In the genomic region with DNA sequence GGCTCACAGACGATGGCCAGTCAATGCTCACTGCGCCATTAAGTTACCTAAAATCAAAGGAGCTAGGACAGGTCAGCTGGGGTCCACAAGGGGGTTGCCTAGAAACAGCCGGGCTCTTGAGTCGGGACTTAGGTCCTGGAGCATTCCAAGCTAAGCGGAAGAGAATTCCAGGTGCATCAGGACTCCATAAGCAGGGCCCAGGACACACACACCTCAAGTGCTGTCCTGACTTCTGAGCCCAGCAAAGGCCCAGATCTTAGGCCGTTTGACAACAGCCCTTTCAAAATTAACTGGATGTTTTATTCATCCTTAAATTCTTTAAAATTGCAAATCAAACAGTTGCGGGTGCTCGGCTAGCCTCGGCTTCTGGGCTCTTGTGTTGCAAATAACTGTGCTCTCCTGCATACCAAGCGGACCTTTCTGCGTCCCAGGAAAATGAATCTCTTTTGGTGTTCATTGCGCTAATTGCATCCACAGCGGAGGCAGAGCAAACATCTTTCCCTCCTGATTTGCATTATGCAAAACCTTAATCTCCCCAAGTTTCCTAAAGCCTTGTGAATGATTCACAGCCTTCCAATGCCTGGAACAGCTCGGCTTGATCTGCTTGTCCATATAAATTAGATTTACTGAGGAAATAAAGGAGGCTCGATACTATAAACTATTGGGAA, we compare ENCODE assay signal across 19 mouse cellular contexts.
DNase-seq lines count a peak whose midpoint lies in the region; ATAC-seq and TF ChIP-seq lines count a peak whose summit lies in the region.
"Had no signal": no experiment of that assay in that cellular context is flagged by ENCODE, and none has a peak within 500 bp of the region (broad histone marks: within the 10 kb centered on the region; RNA-seq: fewer than 3 reads in every experiment).

No protein-coding gene starts in this region.

- 31% methylated on average over 15 of the region's 15 CpGs for WGBS in hindbrain, embryonic 13.5 days
- WGBS in hindbrain, embryonic 11.5 days = 46% methylated on average over 15 of the region's 15 CpGs
- 18% methylated on average over 15 of the region's 15 CpGs for WGBS in forebrain, embryonic 15.5 days
- WGBS in kidney, adult 2 months = 80% methylated on average over 15 of the region's 15 CpGs

- no peak overlapping the region for H3K9ac ChIP-seq in hindbrain, embryonic 13.5 days
- no peak overlapping the region for H3K9ac ChIP-seq in hindbrain, embryonic 11.5 days (ENCODE audit: low read depth, low read length)
- H3K9ac ChIP-seq in forebrain, embryonic 15.5 days (replicated peaks) = no peak overlapping the region
- H3K9ac ChIP-seq: lung, embryonic 14.5 days had no signal

- ATAC-seq in hindbrain, embryonic 13.5 days (ENCODE audit: low FRiP score) = no peak
- ATAC-seq in hindbrain, embryonic 11.5 days (ENCODE audit: low FRiP score) = no peak
- no peak for ATAC-seq in forebrain, embryonic 15.5 days (replicated peaks)
- ATAC-seq: activated CD4-positive, CD25-positive, alpha-beta regulatory T cell, adult 4 months had no signal

- H3K9me3 ChIP-seq in hindbrain, embryonic 13.5 days = no peaks in the 10 kb centered on the region
- no peaks in the 10 kb centered on the region for H3K9me3 ChIP-seq in hindbrain, embryonic 11.5 days (ENCODE audit: control insufficient read depth, low read length)
- no peaks in the 10 kb centered on the region for H3K9me3 ChIP-seq in forebrain, embryonic 15.5 days

- H3K36me3 ChIP-seq in hindbrain, embryonic 13.5 days = no peaks in the 10 kb centered on the region
- no peaks in the 10 kb centered on the region for H3K36me3 ChIP-seq in hindbrain, embryonic 11.5 days (ENCODE audit: control insufficient read depth, insufficient read depth, low read length)
- no peaks in the 10 kb centered on the region for H3K36me3 ChIP-seq in forebrain, embryonic 15.5 days
- H3K36me3 ChIP-seq in kidney, adult 2 months (ENCODE audit: control insufficient read depth, insufficient read depth, low read length) = no peaks in the 10 kb centered on the region

- no peak for TF ChIP-seq CTCF in kidney, adult 2 months (conservative IDR thresholded peaks at IDR 0.05; ENCODE audit: insufficient read depth, insufficient read length, low read depth, low read length)

- intact Hi-C loops in left cerebral cortex, postnatal 36 days (cut with DNase I) = no loop called here

- TF ChIP-seq POLR2A in kidney, adult 2 months (IDR thresholded peaks at IDR 0.05; ENCODE audit: low read depth, low read length) = no peak

- peak overlapping the region; percentile 24 for H3K27ac ChIP-seq in hindbrain, embryonic 13.5 days
- H3K27ac ChIP-seq in hindbrain, embryonic 11.5 days (ENCODE audit: low read depth, low read length) = no peak overlapping the region
- 0 out of 2 replicates have a peak overlapping the region, but pooled peaks have one; percentile 9 for H3K27ac ChIP-seq in forebrain, embryonic 15.5 days (replicated peaks)
- H3K27ac ChIP-seq in kidney, adult 2 months (ENCODE audit: insufficient read depth, low read depth, low read length) = no peak overlapping the region
- H3K27ac ChIP-seq: gastrocnemius, adult 2 months; left cerebral cortex, adult 2 months had no signal

- no peak overlapping the region for H3K4me3 ChIP-seq in hindbrain, embryonic 13.5 days
- no peak overlapping the region for H3K4me3 ChIP-seq in hindbrain, embryonic 11.5 days (ENCODE audit: low read depth, low read length)
- H3K4me3 ChIP-seq in forebrain, embryonic 15.5 days = no peak overlapping the region
- no peak overlapping the region for H3K4me3 ChIP-seq in kidney, adult 2 months (ENCODE audit: insufficient read depth, low read depth, low read length)
- H3K4me3 ChIP-seq: erythroblast, embryonic 14.5 days; gastrocnemius, adult 2 months; left cerebral cortex, adult 2 months had no signal

- H3K4me1 ChIP-seq in hindbrain, embryonic 13.5 days (replicated peaks) = peaks cover 41% of the 10 kb centered on the region
- peaks cover 11% of the 10 kb centered on the region; the same call in 1 of the 2 replicates for H3K4me1 ChIP-seq in hindbrain, embryonic 11.5 days (replicated peaks; ENCODE audit: control insufficient read depth, insufficient read depth, low read length)
- H3K4me1 ChIP-seq in forebrain, embryonic 15.5 days = peaks cover 40% of the 10 kb centered on the region
- no peaks in the 10 kb centered on the region for H3K4me1 ChIP-seq in kidney, adult 2 months (ENCODE audit: control insufficient read depth, insufficient read depth, low read length)

- no peak overlapping the region for H3K4me2 ChIP-seq in hindbrain, embryonic 13.5 days
- no peak overlapping the region for H3K4me2 ChIP-seq in hindbrain, embryonic 11.5 days (replicated peaks; ENCODE audit: low read depth, low read length)
- no peak overlapping the region for H3K4me2 ChIP-seq in forebrain, embryonic 15.5 days (replicated peaks)
- H3K4me2 ChIP-seq: lung, embryonic 14.5 days had no signal

- H3K27me3 ChIP-seq in hindbrain, embryonic 13.5 days = peaks cover 32% of the 10 kb centered on the region
- H3K27me3 ChIP-seq in hindbrain, embryonic 11.5 days (ENCODE audit: control insufficient read depth, insufficient read depth, low read length) = no peaks in the 10 kb centered on the region; the same call in none of the 2 replicates
- peaks cover 6% of the 10 kb centered on the region; the same call in 1 of the 2 replicates for H3K27me3 ChIP-seq in forebrain, embryonic 15.5 days
- H3K27me3 ChIP-seq in kidney, adult 2 months (replicated peaks; ENCODE audit: control insufficient read depth, insufficient read depth, low read length) = no peaks in the 10 kb centered on the region

- no peak for DNase-seq in hindbrain, embryonic 11.5 days (ENCODE audit: low spot score)
- DNase-seq in ZHBTc4 (ENCODE audit: low read depth, low spot score) = peak; percentile 63
- DNase-seq in naive thymus-derived CD4-positive, alpha-beta T cell, adult 2 months (ENCODE audit: low read depth) = peak; percentile 6
- DNase-seq in left cerebral cortex, postnatal 36 days (ENCODE audit: low spot score in 2 of 2) = no peak
- DNase-seq in kidney, adult 2 months = no peak
- no peak for DNase-seq in spleen, postnatal 10 days (ENCODE audit: low spot score in 2 of 2)
- DNase-seq: B cell, adult 2 months; cerebellum, adult 18-20 months; gastrocnemius, adult 2 months; heart, postnatal 36 days; kidney, adult 8-10 months; liver; lung, embryonic 14.5 days; thymus, adult 18-20 months had no signal

Comparison
In these comparisons a context has a peak if more than half of its experiments do, and no peak if none do; other contexts are left out.
1. H3K27ac ChIP-seq: peak in hindbrain, embryonic 13.5 days (single experiment) and forebrain, embryonic 15.5 days (single experiment); none in hindbrain, embryonic 11.5 days (single experiment) and kidney, adult 2 months (single experiment).
2. DNase-seq: peak in ZHBTc4 (single experiment) and naive thymus-derived CD4-positive, alpha-beta T cell, adult 2 months (single experiment); none in hindbrain, embryonic 11.5 days (single experiment), left cerebral cortex, postnatal 36 days (0 of 2), kidney, adult 2 months (single experiment) and spleen, postnatal 10 days (0 of 2).